Mouse (Mus musculus): ENCODE measurements around the gene Btbd35f28.
"Not testable (repeated sequence)": the region's sequence is repeated elsewhere in the genome, so short reads cannot be mapped to it uniquely, and the experiment has no call there.

Gene Btbd35f28

DNA sequence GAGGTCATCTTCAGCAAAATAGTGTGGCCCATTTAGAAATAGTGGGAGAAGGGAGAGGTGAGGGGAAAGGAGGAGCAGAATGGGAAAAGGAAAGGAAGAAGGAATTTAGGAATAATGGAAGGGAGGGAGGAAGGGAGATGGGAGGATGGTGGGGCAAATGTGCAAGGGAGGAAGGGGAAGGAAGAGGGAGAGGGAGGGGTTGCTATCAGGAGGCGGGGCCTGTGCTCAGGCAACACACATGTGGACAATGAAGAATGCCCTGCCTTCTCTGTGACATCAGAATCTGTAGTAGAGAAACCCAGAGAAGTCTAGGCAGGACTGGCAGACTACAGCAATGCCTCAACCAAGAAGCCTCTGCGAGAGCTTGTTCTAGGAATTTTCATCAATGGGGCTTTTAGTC, at the start of gene Btbd35f28:
TSS of gene Btbd35f28 (plus strand) at position 301 of the 400 bp plus-strand sequence.
- DNase-seq (ENCODE audit: low spot score): not testable (repeated sequence)

Measured in spleen, adult 12 weeks (tissue).